Mouse (Mus musculus): Measurements from ENCODE around the gene Tspan5. TPM values are rescaled to one million over a fixed set of nuclear protein-coding genes. Genes with fewer than 3 reads are reported as not detected.

Gene Tspan5
- total RNA-seq, 2 experiments from 2014 or later, result 7.0 to 9.1 TPM

GRCm38 (mm10) chr3:138763941-138764340, 21.9 kb downstream of the Tspan5 start:
- intact Hi-C loops (cut with DNase I; ENCODE audit: low total_unique reads), result no loop called here
- DNase-seq, result no peak

DNA sequence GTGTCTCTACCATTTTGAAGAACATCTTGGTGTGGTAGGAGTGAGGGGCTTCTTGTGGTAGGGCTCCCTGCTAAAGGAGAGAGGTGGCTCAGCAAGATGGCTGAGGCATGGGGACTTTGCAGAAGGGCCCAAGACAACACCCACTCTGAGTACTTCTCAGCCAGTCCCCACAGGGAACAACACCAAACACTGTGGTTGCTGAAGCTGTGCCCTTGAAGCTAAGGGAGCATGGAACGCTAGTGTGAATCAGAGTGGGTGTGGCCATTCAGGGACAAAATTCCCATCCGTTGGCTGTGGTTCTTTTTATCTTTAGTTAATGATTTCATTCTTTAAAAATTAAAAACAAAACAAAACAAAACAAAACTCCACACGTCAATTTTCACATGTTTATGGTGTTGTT, 22.8 kb downstream of the Tspan5 start:
- DNase-seq, result no peak
- intact Hi-C loops (cut with DNase I; ENCODE audit: low total_unique reads), result no loop called here

DNA sequence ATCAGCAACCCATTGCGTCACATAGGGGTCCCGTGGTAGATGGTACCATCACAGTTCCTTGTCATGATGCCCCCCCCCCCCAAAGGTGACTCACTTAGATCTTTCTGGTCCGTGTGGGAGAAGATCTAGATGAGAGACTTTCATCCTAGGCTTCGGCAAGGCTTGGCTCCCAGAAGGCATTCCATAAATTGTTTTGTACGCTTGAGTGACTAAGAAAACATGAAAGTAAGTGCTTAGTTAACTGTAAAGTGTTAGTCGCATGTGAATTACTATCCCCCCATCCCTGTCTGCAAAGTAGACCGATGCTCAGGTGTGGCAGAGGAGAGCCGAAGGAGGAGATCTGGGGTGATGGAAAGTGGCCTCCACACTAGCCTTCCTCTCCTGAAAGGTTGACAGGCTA, 25.0 kb downstream of the Tspan5 start:
- DNase-seq, result no peak
- intact Hi-C loops (cut with DNase I; ENCODE audit: low total_unique reads), result no loop called here

DNA sequence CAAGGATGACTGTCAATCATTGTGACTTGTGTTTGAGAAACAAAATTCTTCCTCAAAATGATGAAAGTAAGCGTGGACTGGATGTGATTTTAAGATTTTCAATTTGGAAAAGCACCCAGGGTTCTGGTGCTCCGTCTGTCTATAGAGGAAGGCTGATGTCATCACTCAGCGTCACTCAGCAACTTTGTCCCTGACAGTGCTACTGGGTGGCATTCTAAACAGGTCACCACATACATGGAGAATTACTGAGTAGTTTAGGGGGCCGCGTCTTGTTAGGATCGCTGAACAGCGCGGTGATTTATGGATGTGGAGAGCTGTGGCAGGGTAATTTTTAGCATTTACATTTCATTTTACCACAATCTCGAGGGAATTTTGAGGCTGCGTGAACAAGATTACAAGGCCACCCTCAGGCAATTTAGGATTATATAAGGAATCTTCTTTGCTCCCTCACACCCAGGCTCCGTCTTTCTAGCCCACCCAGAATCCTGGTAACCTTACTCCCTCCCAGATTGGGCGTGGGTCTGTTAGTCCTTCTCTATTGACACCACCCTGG, 26.6 kb downstream of the Tspan5 start:
- DNase-seq, result no peak
- intact Hi-C loops (cut with DNase I; ENCODE audit: low total_unique reads), result no loop called here

- intact Hi-C loops (cut with DNase I; ENCODE audit: low total_unique reads), result no loop called here
- no peak for DNase-seq
These were observed 28.8 kb downstream of the Tspan5 start for GRCm38 (mm10) chr3:138770650-138771331.

DNA sequence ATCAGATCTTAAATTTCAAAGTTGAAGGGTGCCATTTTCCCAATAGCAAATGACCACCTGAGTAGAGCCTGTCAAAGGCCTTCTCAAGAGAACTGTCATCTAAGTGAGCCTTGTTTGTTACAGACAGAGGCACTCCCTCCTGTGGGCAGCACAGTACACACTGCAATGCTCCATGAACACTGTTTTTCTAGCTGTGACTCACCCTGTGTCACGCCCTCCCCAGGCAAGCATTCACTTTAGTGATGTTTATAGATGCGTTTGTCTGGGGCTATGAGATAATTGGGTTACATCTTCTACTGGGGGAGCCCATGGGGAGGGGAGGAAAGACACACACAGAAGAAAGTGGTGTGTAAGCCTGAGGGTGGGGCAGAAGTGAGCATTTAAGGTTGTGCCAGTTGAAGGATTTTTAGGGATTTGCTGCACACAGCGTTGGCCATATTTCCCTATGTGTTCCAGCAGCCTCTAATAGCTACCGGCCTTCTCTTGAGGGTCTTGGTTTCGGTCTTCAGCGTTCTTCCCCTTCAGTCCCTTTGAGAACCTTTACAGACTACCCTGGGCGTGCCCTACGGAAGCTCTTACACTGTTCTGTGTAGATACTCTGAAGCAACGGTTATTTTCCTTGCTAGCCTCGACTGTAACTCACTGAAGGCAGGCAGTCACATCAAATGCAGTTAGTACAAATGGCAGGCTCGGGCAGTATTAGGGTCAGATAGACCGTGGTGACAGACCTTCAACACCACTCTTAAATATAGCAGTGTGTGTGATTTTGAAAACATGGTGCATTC, 29.7 kb downstream of the Tspan5 start:
- intact Hi-C loops (cut with DNase I; ENCODE audit: low total_unique reads), result no loop called here
- DNase-seq, result peak; percentile 14

GRCm38 (mm10) chr3:138773871-138774606, 32.0 kb downstream of the Tspan5 start:
- intact Hi-C loops (cut with DNase I; ENCODE audit: low total_unique reads), result no loop called here
- DNase-seq, result no peak

GRCm38 (mm10) chr3:138774607-138774943, 32.6 kb downstream of the Tspan5 start:
- DNase-seq, result no peak
- intact Hi-C loops (cut with DNase I; ENCODE audit: low total_unique reads), result no loop called here

DNA sequence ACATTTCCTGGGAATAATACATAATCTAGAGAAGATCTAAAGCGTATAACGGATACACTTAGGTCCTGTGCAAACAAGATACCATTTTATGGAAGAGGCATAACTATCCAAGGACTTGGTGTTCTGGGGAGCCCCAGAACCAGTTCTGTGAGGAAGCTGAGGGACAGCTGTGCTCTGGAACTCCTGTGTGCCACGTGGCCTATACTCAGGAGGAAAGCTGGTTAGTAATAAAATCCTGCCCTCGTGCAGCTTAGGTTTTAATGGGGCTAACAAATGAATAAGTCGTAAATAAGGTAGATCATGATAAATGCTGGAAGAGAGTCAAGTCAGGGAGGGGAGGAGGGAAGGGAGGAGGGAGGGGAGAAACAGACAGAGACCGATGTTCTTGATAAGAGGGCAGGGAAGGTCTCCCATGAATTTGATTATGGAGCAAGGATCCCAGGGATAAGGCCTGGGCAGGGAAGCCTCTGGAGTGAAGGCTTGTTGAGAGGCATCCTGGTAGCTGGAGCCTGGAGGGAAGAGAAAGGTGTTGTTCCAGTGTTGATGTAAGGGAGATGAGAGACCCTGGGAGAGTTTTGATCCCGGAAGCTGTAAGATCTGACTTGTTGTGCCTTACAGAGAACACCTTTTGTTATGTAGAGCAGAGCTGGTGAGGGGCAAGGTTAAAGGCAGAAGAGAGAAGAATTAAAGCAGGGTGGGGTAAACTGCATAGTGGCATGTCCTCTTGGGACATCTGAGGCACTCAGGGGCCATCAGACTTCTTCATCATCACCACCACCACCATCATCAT, 34.1 kb downstream of the Tspan5 start:
- intact Hi-C loops (cut with DNase I; ENCODE audit: low total_unique reads), result no loop called here
- no peak for DNase-seq

GRCm38 (mm10) chr3:138781492-138781891, 39.5 kb downstream of the Tspan5 start:
- intact Hi-C loops (cut with DNase I; ENCODE audit: low total_unique reads), result no loop called here

GRCm38 (mm10) chr3:138783859-138784640, 42.1 kb downstream of the Tspan5 start:
- peak; percentile 62 for DNase-seq
- intact Hi-C loops (cut with DNase I; ENCODE audit: low total_unique reads), result no loop called here

More at GRCm38 (mm10) chr3:138781492-138781891, 39.5 kb downstream of the Tspan5 start:
- no peak for DNase-seq

DNA sequence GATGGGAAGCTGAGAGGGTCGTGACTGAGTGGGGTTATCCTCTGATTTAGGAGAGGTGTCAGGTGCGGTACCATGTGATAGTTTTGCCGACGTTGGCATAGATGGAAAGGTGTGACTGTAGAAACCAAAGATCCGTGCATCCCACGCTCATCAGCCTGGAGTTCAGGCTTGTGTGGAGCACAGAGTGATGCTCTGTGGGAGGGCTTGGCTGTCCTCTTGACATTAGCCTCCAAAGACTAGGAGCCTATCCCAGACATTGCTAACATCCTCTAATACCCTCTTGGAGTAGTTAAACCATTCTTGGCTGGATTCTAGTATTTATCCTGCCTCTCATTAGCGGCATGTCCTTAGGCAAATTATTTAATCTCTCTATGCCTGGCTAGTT, 42.6 kb downstream of the Tspan5 start:
- no peak for DNase-seq
- intact Hi-C loops (cut with DNase I; ENCODE audit: low total_unique reads), result no loop called here

DNA sequence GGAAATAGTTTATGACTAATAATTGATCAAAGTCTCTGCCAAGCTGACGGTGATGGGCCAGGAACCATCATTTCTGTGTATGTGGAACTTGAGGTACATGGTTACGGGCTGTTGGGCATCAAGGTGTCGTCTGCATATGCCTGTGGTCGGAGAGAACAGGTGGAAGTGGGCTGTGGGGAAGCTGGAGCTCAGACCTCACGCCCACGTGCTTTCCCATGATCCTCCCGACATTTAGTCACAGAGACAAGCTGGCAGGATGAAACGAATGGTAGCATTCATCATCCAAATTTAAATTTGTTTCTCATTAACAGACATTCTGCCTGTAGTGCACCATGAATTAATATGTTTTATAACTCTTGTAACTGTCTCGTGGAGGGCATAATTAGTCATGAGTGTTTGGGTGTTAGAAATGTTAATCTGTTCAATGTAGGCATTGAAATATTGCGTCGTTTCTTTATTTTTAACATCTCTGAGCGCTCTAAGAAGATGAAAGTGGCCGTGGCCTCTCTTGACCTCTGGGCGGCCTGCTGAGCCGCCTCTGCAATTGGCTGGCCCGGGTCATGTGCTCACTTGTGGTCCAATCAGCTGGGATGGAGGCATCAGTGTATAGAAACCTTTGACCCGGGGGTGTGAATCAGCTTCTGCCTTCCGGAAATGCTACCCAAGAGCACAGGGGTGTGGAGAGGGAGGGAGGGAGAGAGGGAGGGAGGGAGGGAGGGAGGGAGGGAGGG, 45.9 kb downstream of the Tspan5 start:
- intact Hi-C loops (cut with DNase I; ENCODE audit: low total_unique reads), result no loop called here
- DNase-seq, result no peak

GRCm38 (mm10) chr3:138788489-138788850, 46.5 kb downstream of the Tspan5 start:
- DNase-seq, result no peak
- intact Hi-C loops (cut with DNase I; ENCODE audit: low total_unique reads), result no loop called here

DNA sequence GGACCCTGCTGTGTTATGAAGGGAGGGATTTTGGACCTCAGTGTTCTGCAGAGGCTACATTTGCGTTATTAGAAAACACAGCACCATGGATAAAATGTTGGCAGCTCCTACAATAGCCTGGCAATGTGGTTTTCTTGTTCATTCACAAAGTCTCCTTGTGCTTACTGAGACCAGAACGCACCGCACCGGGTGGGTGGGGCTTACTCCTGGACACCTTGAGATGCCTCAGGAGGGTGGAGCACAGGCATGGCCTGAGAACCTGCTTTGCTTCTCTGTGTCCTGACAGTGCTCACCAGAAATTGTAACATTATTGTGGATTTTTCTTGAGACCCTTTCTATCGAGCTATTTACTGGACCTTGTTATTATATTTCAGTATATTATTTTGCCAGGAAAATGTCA, 47.3 kb downstream of the Tspan5 start:
- no peak for DNase-seq
- intact Hi-C loops (cut with DNase I; ENCODE audit: low total_unique reads), result no loop called here

GRCm38 (mm10) chr3:138794533-138794932, 52.5 kb downstream of the Tspan5 start:
- intact Hi-C loops (cut with DNase I; ENCODE audit: low total_unique reads), result no loop called here
- DNase-seq, result no peak

- intact Hi-C loops (cut with DNase I; ENCODE audit: low total_unique reads), result no loop called here
- DNase-seq, result no peak
These were observed 54.0 kb downstream of the Tspan5 start for GRCm38 (mm10) chr3:138795951-138796350.

DNA sequence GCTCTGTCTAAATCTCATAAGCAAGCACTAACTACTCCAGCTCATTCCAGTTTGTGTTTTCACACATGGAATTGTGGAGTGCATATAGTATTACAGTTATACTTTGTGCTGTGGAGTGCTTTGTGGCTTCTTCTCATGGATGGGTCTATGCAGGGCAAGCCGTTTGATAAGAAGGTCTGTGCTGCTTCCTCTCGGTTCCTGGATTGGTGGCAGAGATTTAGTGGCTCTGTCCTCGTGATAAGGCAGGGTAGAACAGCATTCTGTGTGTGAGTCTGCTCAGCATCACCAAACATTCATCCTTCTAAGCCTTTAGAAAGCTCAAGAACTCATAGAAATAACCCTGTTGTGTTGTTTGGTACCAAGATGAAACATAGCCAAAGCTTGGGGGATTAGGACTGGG, 54.6 kb downstream of the Tspan5 start:
- no peak for DNase-seq
- intact Hi-C loops (cut with DNase I; ENCODE audit: low total_unique reads), result no loop called here

Data from gastrocnemius, postnatal 14 days (tissue).